Mouse (Mus musculus) c-Kit-positive CD71-positive TER-119-negative erythroid progenitor cells, embryonic 14.5 days (primary cell): Measurements from ENCODE around the gene Vegfa.

Experiments used
- DNase-seq: peaks from one replicate; pipeline ENCODE4 v3.0.0-alpha.2; 2013; ENCODE audit warnings: low read depth

Gene Vegfa

GRCm38 (mm10) chr17:46025927-46026668 lies 6.1 kb downstream of the Vegfa start:
- no peak for DNase-seq

GRCm38 (mm10) chr17:46025207-46025606 lies 7.0 kb downstream of the Vegfa start:
- no peak for DNase-seq

GRCm38 (mm10) chr17:46024192-46024591 lies 8.0 kb downstream of the Vegfa start:
- DNase-seq: no peak

GRCm38 (mm10) chr17:46023572-46023971 lies 8.6 kb downstream of the Vegfa start:
- no peak for DNase-seq

- no peak for DNase-seq
Observed at GRCm38 (mm10) chr17:46022934-46023333, 9.2 kb downstream of the Vegfa start.

- DNase-seq: no peak
Observed at GRCm38 (mm10) chr17:46022427-46022826, 9.7 kb downstream of the Vegfa start.

- DNase-seq: no peak
Observed at GRCm38 (mm10) chr17:46021760-46022159, 10.4 kb downstream of the Vegfa start.

GRCm38 (mm10) chr17:46021173-46021572 lies 11.0 kb downstream of the Vegfa start:
- DNase-seq: no peak

- no peak for DNase-seq
Observed at GRCm38 (mm10) chr17:46020579-46020978, 11.6 kb downstream of the Vegfa start.

- no peak for DNase-seq
Observed at GRCm38 (mm10) chr17:46018736-46019004, 13.5 kb downstream of the Vegfa start.

GRCm38 (mm10) chr17:46017946-46018735 lies 14.0 kb downstream of the Vegfa start:
- DNase-seq: no peak

- DNase-seq: no peak
Observed at GRCm38 (mm10) chr17:46016617-46017016, 15.6 kb downstream of the Vegfa start.

- DNase-seq: no peak
Observed at GRCm38 (mm10) chr17:46015967-46016366, 16.2 kb downstream of the Vegfa start.

- DNase-seq: no peak
Observed at GRCm38 (mm10) chr17:46014935-46015334, 17.2 kb downstream of the Vegfa start.

GRCm38 (mm10) chr17:46013549-46013948 lies 18.6 kb downstream of the Vegfa start:
- no peak for DNase-seq

- DNase-seq: no peak
Observed at GRCm38 (mm10) chr17:46012211-46012610, 20.0 kb downstream of the Vegfa start.

- no peak for DNase-seq
Observed at GRCm38 (mm10) chr17:46010462-46010861, 21.7 kb downstream of the Vegfa start.

GRCm38 (mm10) chr17:46009182-46009581 lies 23.0 kb downstream of the Vegfa start:
- DNase-seq: no peak

GRCm38 (mm10) chr17:46005458-46005857 lies 26.7 kb downstream of the Vegfa start:
- no peak for DNase-seq

GRCm38 (mm10) chr17:46004482-46004881 lies 27.7 kb downstream of the Vegfa start:
- DNase-seq: no peak

GRCm38 (mm10) chr17:46003717-46004481 lies 28.3 kb downstream of the Vegfa start:
- no peak for DNase-seq

- no peak for DNase-seq
Observed at GRCm38 (mm10) chr17:45999366-45999940, 32.7 kb downstream of the Vegfa start.

- DNase-seq: no peak
Observed at GRCm38 (mm10) chr17:45998363-45998762, 33.8 kb downstream of the Vegfa start.
